Comparison of ENCODE assay signal across 24 mouse cellular contexts in genomic region chr17:80571460-80571859, GRCm38 (mm10). TPM values are rescaled to one million over a fixed set of nuclear protein-coding genes. Genes with fewer than 3 reads are reported as not detected.
"Had no signal": no experiment of that assay in that cellular context is flagged by ENCODE, and none has a peak within 500 bp of the region (broad histone marks: within the 10 kb centered on the region; RNA-seq: fewer than 3 reads in every experiment).

No protein-coding gene starts in this region.

- H3K27me3 ChIP-seq: limb, embryonic 13.5 days; liver, embryonic 15.5 days; lung, embryonic 15.5 days; midbrain, embryonic 13.5 days; neural tube, embryonic 12.5 days; neural tube, embryonic 15.5 days; stomach, embryonic 15.5 days had no signal

- H3K36me3 ChIP-seq: limb, embryonic 13.5 days; liver, embryonic 12.5 days; liver, embryonic 15.5 days; lung, embryonic 15.5 days; midbrain, embryonic 13.5 days; neural tube, embryonic 12.5 days; neural tube, embryonic 15.5 days; stomach, embryonic 15.5 days had no signal

- H3K4me3 ChIP-seq: left cerebral cortex, adult 2 months; limb, embryonic 13.5 days; liver, embryonic 12.5 days; liver, embryonic 15.5 days; lung, embryonic 15.5 days; midbrain, embryonic 13.5 days; neural tube, embryonic 12.5 days; neural tube, embryonic 15.5 days; stomach, embryonic 15.5 days had no signal

- H3K27ac ChIP-seq: left cerebral cortex, adult 2 months; limb, embryonic 13.5 days; liver, embryonic 12.5 days; liver, embryonic 15.5 days; lung, embryonic 15.5 days; midbrain, embryonic 13.5 days; neural tube, embryonic 12.5 days; neural tube, embryonic 15.5 days; stomach, embryonic 15.5 days had no signal

- H3K4me1 ChIP-seq: limb, embryonic 13.5 days; liver, embryonic 12.5 days; liver, embryonic 15.5 days; lung, embryonic 15.5 days; neural tube, embryonic 12.5 days; neural tube, embryonic 15.5 days; stomach, embryonic 15.5 days had no signal

- ATAC-seq: intestine, embryonic 16.5 days; liver, embryonic 12.5 days; midbrain, embryonic 13.5 days had no signal

- H3K9ac ChIP-seq: limb, embryonic 13.5 days; liver, embryonic 12.5 days; liver, embryonic 15.5 days; lung, embryonic 15.5 days; midbrain, embryonic 13.5 days; neural tube, embryonic 12.5 days; neural tube, embryonic 15.5 days; stomach, embryonic 15.5 days had no signal

- DNase-seq: kidney, adult 18-20 months; kidney, adult 9 months; kidney, postnatal 14 days; kidney, postnatal 4 days; layer of hippocampus, postnatal 36 days; liver; lung, adult 18-20 months; lung, postnatal 10 days; lung, postnatal 36 days; right cerebral cortex, adult 18-20 months; right cerebral cortex, postnatal 14 days; right cerebral cortex, postnatal 4 days; thymus, postnatal 25 days had no signal

- H3K4me2 ChIP-seq: limb, embryonic 13.5 days; liver, embryonic 12.5 days; liver, embryonic 15.5 days; lung, embryonic 15.5 days; midbrain, embryonic 13.5 days; neural tube, embryonic 12.5 days; neural tube, embryonic 15.5 days; stomach, embryonic 15.5 days had no signal

- H3K9me3 ChIP-seq: limb, embryonic 13.5 days; liver, embryonic 15.5 days; lung, embryonic 15.5 days; neural tube, embryonic 12.5 days; neural tube, embryonic 15.5 days; stomach, embryonic 15.5 days had no signal

RNA-seq across cellular contexts. Expression of gene Cdkl4, which starts 6.2 kb away (rescaled TPM):
- total RNA-seq: megakaryocyte-erythroid progenitor cell, adult 5-6 weeks had no signal
